Mouse (Mus musculus): ENCODE data around the gene Tex30. TPM values are rescaled to one million over a fixed set of nuclear protein-coding genes. Genes with fewer than 3 reads are reported as not detected.

Tex30 gene
- 110 and 115 TPM in 2 replicates for polyA plus RNA-seq (2014; fragmentation: Nextera tagmentation; extraction: Ambion mirVana)

- Histone ChIP-seq H3K4me2 (peak within 1 kb of the TSS; percentile 54), H3K9ac (ENCODE audit: low read length) (peak within 1 kb of the TSS; percentile 83), H3K27ac (ENCODE audit: low read depth, low read length) (peak within 1 kb of the TSS; percentile 88), H3K9me3 (ENCODE audit: control insufficient read depth, low read length) (no peaks in the 10 kb centered on the region), H3K4me1 (ENCODE audit: control insufficient read depth, insufficient read depth, low read length) (peaks cover 9% of the 10 kb centered on the region; the same call in 1 of the 2 replicates), H3K27me3 (ENCODE audit: control insufficient read depth, insufficient read depth, low read length) (no peaks in the 10 kb centered on the region), H3K4me3 (ENCODE audit: low read depth, low read length) (peak within 1 kb of the TSS; percentile 83), H3K36me3 (ENCODE audit: control insufficient read depth, insufficient read depth, low read length) (no peaks in the 10 kb centered on the region; the same call in 1 of the 2 replicates)
- under 1% methylated on average over 53 of the region's 55 CpGs for WGBS
- ATAC-seq (ENCODE audit: low FRiP score): peak; percentile 97
- peak; percentile 99 for DNase-seq (ENCODE audit: low spot score, missing footprints)
Measured at GRCm38 (mm10) chr1:44102259-44102717, at the start of gene Tex30. Gene Tex30 (minus strand): TSS chr1:44102441.

- peak overlapping the region; percentile 57 for H3K4me2 ChIP-seq
- no peaks in the 10 kb centered on the region for H3K27me3 ChIP-seq (ENCODE audit: control insufficient read depth, insufficient read depth, low read length)
- peak; percentile 90 for DNase-seq (ENCODE audit: low spot score, missing footprints)
- H3K4me3 ChIP-seq (ENCODE audit: low read depth, low read length): peak overlapping the region; percentile 75
- WGBS: 46% methylated on average over 6 of the region's 6 CpGs
- H3K4me1 ChIP-seq (ENCODE audit: control insufficient read depth, insufficient read depth, low read length): peaks cover 3% of the 10 kb centered on the region
- peak overlapping the region; percentile 93 for H3K9ac ChIP-seq (ENCODE audit: low read length)
- H3K36me3 ChIP-seq (ENCODE audit: control insufficient read depth, insufficient read depth, low read length): no peaks in the 10 kb centered on the region
- no peaks in the 10 kb centered on the region for H3K9me3 ChIP-seq (ENCODE audit: control insufficient read depth, low read length)
- ATAC-seq (ENCODE audit: low FRiP score): no peak
- no peak overlapping the region for H3K27ac ChIP-seq (ENCODE audit: low read depth, low read length)
Measured at GRCm38 (mm10) chr1:44148706-44149105, 46.5 kb upstream of the Tex30 start.

GRCm38 (mm10) chr1:44147563-44148381, 45.5 kb upstream of the Tex30 start, which contains the start of gene Ercc5:
Gene Ercc5 (plus strand): TSS chr1:44147744.
- H3K9me3 ChIP-seq (ENCODE audit: control insufficient read depth, low read length): no peaks in the 10 kb centered on the region
- WGBS: under 1% methylated on average over 65 of the region's 66 CpGs
- DNase-seq (ENCODE audit: low spot score, missing footprints) (peak; percentile 98), ATAC-seq (ENCODE audit: low FRiP score) (peak; percentile 97)
- no peaks in the 10 kb centered on the region for H3K27me3 ChIP-seq (ENCODE audit: control insufficient read depth, insufficient read depth, low read length)
- peak within 1 kb of the TSS; percentile 57 for H3K4me2 ChIP-seq
- peaks cover 3% of the 10 kb centered on the region for H3K4me1 ChIP-seq (ENCODE audit: control insufficient read depth, insufficient read depth, low read length)
- peak within 1 kb of the TSS; percentile 75 for H3K4me3 ChIP-seq (ENCODE audit: low read depth, low read length)
- H3K9ac ChIP-seq (ENCODE audit: low read length): peak within 1 kb of the TSS; percentile 93
- H3K36me3 ChIP-seq (ENCODE audit: control insufficient read depth, insufficient read depth, low read length): no peaks in the 10 kb centered on the region
- peak within 1 kb of the TSS; percentile 98 for H3K27ac ChIP-seq (ENCODE audit: low read depth, low read length)

GRCm38 (mm10) chr1:44142747-44143146, 40.5 kb upstream of the Tex30 start:
- DNase-seq (ENCODE audit: low spot score, missing footprints): no peak
- Histone ChIP-seq H3K27me3 (ENCODE audit: control insufficient read depth, insufficient read depth, low read length) (no peaks in the 10 kb centered on the region), H3K9me3 (ENCODE audit: control insufficient read depth, low read length) (no peaks in the 10 kb centered on the region), H3K4me3 (ENCODE audit: low read depth, low read length) (no peak overlapping the region), H3K27ac (ENCODE audit: low read depth, low read length) (no peak overlapping the region), H3K4me2 (no peak overlapping the region), H3K9ac (ENCODE audit: low read length) (no peak overlapping the region), H3K4me1 (ENCODE audit: control insufficient read depth, insufficient read depth, low read length) (no peaks in the 10 kb centered on the region), H3K36me3 (ENCODE audit: control insufficient read depth, insufficient read depth, low read length) (no peaks in the 10 kb centered on the region)
- 86% methylated on average over 5 of the region's 5 CpGs for WGBS
- ATAC-seq (ENCODE audit: low FRiP score): no peak

GRCm38 (mm10) chr1:44140232-44140631, 38.0 kb upstream of the Tex30 start:
- Histone ChIP-seq H3K9ac (ENCODE audit: low read length) (no peak overlapping the region), H3K27ac (ENCODE audit: low read depth, low read length) (no peak overlapping the region), H3K4me3 (ENCODE audit: low read depth, low read length) (no peak overlapping the region), H3K9me3 (ENCODE audit: control insufficient read depth, low read length) (no peaks in the 10 kb centered on the region), H3K4me2 (no peak overlapping the region), H3K4me1 (ENCODE audit: control insufficient read depth, insufficient read depth, low read length) (no peaks in the 10 kb centered on the region), H3K27me3 (ENCODE audit: control insufficient read depth, insufficient read depth, low read length) (no peaks in the 10 kb centered on the region), H3K36me3 (ENCODE audit: control insufficient read depth, insufficient read depth, low read length) (no peaks in the 10 kb centered on the region)
- ATAC-seq (ENCODE audit: low FRiP score) (no peak), DNase-seq (ENCODE audit: low spot score, missing footprints) (no peak)
- 88% methylated on average over 4 of the region's 4 CpGs for WGBS

- H3K36me3 ChIP-seq (ENCODE audit: control insufficient read depth, insufficient read depth, low read length): no peaks in the 10 kb centered on the region
- no peaks in the 10 kb centered on the region for H3K27me3 ChIP-seq (ENCODE audit: control insufficient read depth, insufficient read depth, low read length)
- H3K4me3 ChIP-seq (ENCODE audit: low read depth, low read length): no peak overlapping the region
- ATAC-seq (ENCODE audit: low FRiP score): no peak
- DNase-seq (ENCODE audit: low spot score, missing footprints): no peak
- no peak overlapping the region for H3K9ac ChIP-seq (ENCODE audit: low read length)
- H3K4me1 ChIP-seq (ENCODE audit: control insufficient read depth, insufficient read depth, low read length): no peaks in the 10 kb centered on the region
- no peak overlapping the region for H3K4me2 ChIP-seq
- H3K27ac ChIP-seq (ENCODE audit: low read depth, low read length): no peak overlapping the region
- no peaks in the 10 kb centered on the region for H3K9me3 ChIP-seq (ENCODE audit: control insufficient read depth, low read length)
- 93% methylated on average over 4 of the region's 4 CpGs for WGBS
Measured at GRCm38 (mm10) chr1:44129929-44130581, 27.8 kb upstream of the Tex30 start.

- Histone ChIP-seq H3K27ac (ENCODE audit: low read depth, low read length) (no peak overlapping the region), H3K27me3 (ENCODE audit: control insufficient read depth, insufficient read depth, low read length) (no peaks in the 10 kb centered on the region), H3K4me2 (no peak overlapping the region), H3K9me3 (ENCODE audit: control insufficient read depth, low read length) (no peaks in the 10 kb centered on the region), H3K9ac (ENCODE audit: low read length) (no peak overlapping the region), H3K4me3 (ENCODE audit: low read depth, low read length) (no peak overlapping the region), H3K36me3 (ENCODE audit: control insufficient read depth, insufficient read depth, low read length) (no peaks in the 10 kb centered on the region), H3K4me1 (ENCODE audit: control insufficient read depth, insufficient read depth, low read length) (no peaks in the 10 kb centered on the region)
- 88% methylated on average over 4 of the region's 4 CpGs for WGBS
- ATAC-seq (ENCODE audit: low FRiP score) (no peak), DNase-seq (ENCODE audit: low spot score, missing footprints) (no peak)
Measured at GRCm38 (mm10) chr1:44125590-44125989, 23.3 kb upstream of the Tex30 start.

- H3K36me3 ChIP-seq (ENCODE audit: control insufficient read depth, insufficient read depth, low read length): no peaks in the 10 kb centered on the region
- no peak for DNase-seq (ENCODE audit: low spot score, missing footprints)
- H3K4me1 ChIP-seq (ENCODE audit: control insufficient read depth, insufficient read depth, low read length): peaks cover 6% of the 10 kb centered on the region; the same call in 1 of the 2 replicates
- no peak overlapping the region for H3K9ac ChIP-seq (ENCODE audit: low read length)
- H3K4me3 ChIP-seq (ENCODE audit: low read depth, low read length): no peak overlapping the region
- H3K9me3 ChIP-seq (ENCODE audit: control insufficient read depth, low read length): no peaks in the 10 kb centered on the region
- ATAC-seq (ENCODE audit: low FRiP score): no peak
- 90% methylated on average over 3 of the region's 3 CpGs for WGBS
- H3K27ac ChIP-seq (ENCODE audit: low read depth, low read length): no peak overlapping the region
- no peaks in the 10 kb centered on the region for H3K27me3 ChIP-seq (ENCODE audit: control insufficient read depth, insufficient read depth, low read length)
- no peak overlapping the region for H3K4me2 ChIP-seq
Measured at GRCm38 (mm10) chr1:44122256-44122655, 20.0 kb upstream of the Tex30 start.

GRCm38 (mm10) chr1:44120074-44120406, 17.8 kb upstream of the Tex30 start:
- H3K4me1 ChIP-seq (ENCODE audit: control insufficient read depth, insufficient read depth, low read length): peaks cover 6% of the 10 kb centered on the region; the same call in 1 of the 2 replicates
- DNase-seq (ENCODE audit: low spot score, missing footprints) (no peak), ATAC-seq (ENCODE audit: low FRiP score) (no peak)
- peak overlapping the region; percentile 81 for H3K4me2 ChIP-seq
- H3K9me3 ChIP-seq (ENCODE audit: control insufficient read depth, low read length): no peaks in the 10 kb centered on the region
- peak overlapping the region; percentile 93 for H3K27ac ChIP-seq (ENCODE audit: low read depth, low read length)
- no peaks in the 10 kb centered on the region for H3K36me3 ChIP-seq (ENCODE audit: control insufficient read depth, insufficient read depth, low read length)
- 8% methylated on average over 6 of the region's 6 CpGs for WGBS
- H3K9ac ChIP-seq (ENCODE audit: low read length): peak overlapping the region; percentile 75
- H3K27me3 ChIP-seq (ENCODE audit: control insufficient read depth, insufficient read depth, low read length): no peaks in the 10 kb centered on the region
- peak overlapping the region; percentile 69 for H3K4me3 ChIP-seq (ENCODE audit: low read depth, low read length)
